Mouse (Mus musculus): ENCODE results near the gene Capn10. TPM values are rescaled to one million over a fixed set of nuclear protein-coding genes. Genes with fewer than 3 reads are reported as not detected.

The Capn10 gene
- polyA plus RNA-seq, 1 experiment from 2014 or later: 37.2 TPM

- no peak overlapping the region for H3K27ac ChIP-seq
- peaks cover 5% of the 10 kb centered on the region; the same call in 1 of the 2 replicates for H3K9me3 ChIP-seq (replicated peaks)
- no peak overlapping the region for H3K4me3 ChIP-seq (replicated peaks)
- no peak for ATAC-seq (replicated peaks; ENCODE audit: low FRiP score)
- 0 out of 2 replicates have a peak, but pooled peaks cover 16% of the 10 kb centered on the region for H3K27me3 ChIP-seq
- 41% methylated on average over 1 of the region's 1 CpGs for WGBS
- H3K9ac ChIP-seq: no peak overlapping the region
- no peak overlapping the region for H3K4me2 ChIP-seq
- no peaks in the 10 kb centered on the region for H3K36me3 ChIP-seq
- peaks cover 7% of the 10 kb centered on the region for H3K4me1 ChIP-seq
These were observed 3.9 kb upstream of the Capn10 start for GRCm38 (mm10) chr1:92930171-92930706.

DNA sequence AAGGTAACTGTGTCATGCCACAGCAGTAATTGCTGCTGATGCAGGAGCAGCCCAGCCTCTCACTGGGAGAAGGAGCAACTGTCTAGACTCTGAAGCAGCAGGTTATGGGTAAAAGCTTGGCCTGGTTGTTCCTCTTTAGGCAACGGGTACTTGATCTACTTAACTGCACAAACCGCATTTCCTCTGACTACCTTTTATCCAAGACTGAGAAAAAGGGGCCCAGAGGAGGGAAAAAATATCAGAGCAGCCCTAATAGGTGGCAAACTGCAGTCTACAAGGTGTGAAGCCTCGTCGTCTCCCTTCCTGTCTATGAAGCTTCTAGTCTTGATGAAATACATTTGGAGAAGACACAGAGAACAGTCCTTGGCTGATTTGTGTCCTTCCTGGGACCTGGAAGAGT, 565 bp upstream of the Capn10 start:
- peaks cover 9% of the 10 kb centered on the region for H3K36me3 ChIP-seq
- WGBS: 83% methylated on average over 4 of the region's 4 CpGs
- H3K4me2 ChIP-seq: peak overlapping the region; percentile 74
- peaks cover 5% of the 10 kb centered on the region; the same call in 1 of the 2 replicates for H3K9me3 ChIP-seq (replicated peaks)
- H3K9ac ChIP-seq: peak overlapping the region; percentile 79; the same call in 1 of the 2 replicates
- 0 out of 2 replicates have a peak, but pooled peaks cover 6% of the 10 kb centered on the region for H3K27me3 ChIP-seq
- no peak for ATAC-seq (replicated peaks; ENCODE audit: low FRiP score)
- peaks cover 25% of the 10 kb centered on the region for H3K4me1 ChIP-seq
- peak overlapping the region; percentile 98 for H3K27ac ChIP-seq
- peak overlapping the region; percentile 84 for H3K4me3 ChIP-seq (replicated peaks)

GRCm38 (mm10) chr1:92935054-92935962, 1.1 kb downstream of the Capn10 start:
- WGBS: 14% methylated on average over 10 of the region's 10 CpGs
- Histone ChIP-seq H3K4me2 (peak overlapping the region; percentile 74), H3K4me3 (replicated peaks) (peak overlapping the region; percentile 84), H3K27ac (peak overlapping the region; percentile 98), H3K9ac (peak overlapping the region; percentile 79), H3K4me1 (peaks cover 25% of the 10 kb centered on the region), H3K9me3 (replicated peaks) (peaks cover 5% of the 10 kb centered on the region; the same call in 1 of the 2 replicates), H3K27me3 (0 out of 2 replicates have a peak, but pooled peaks cover 3% of the 10 kb centered on the region), H3K36me3 (peaks cover 26% of the 10 kb centered on the region)
- no peak for ATAC-seq (replicated peaks; ENCODE audit: low FRiP score)

- H3K36me3 ChIP-seq: peaks cover 31% of the 10 kb centered on the region
- no peak for ATAC-seq (replicated peaks; ENCODE audit: low FRiP score)
- peak overlapping the region; percentile 84 for H3K4me3 ChIP-seq (replicated peaks)
- H3K9ac ChIP-seq: 0 out of 2 replicates have a peak overlapping the region, but pooled peaks have one; percentile 79
- WGBS: 74% methylated on average over 2 of the region's 2 CpGs
- 0 out of 2 replicates have a peak, but pooled peaks cover 3% of the 10 kb centered on the region for H3K27me3 ChIP-seq
- H3K27ac ChIP-seq: peak overlapping the region; percentile 25; the same call in 1 of the 2 replicates
- peaks cover 5% of the 10 kb centered on the region; the same call in 1 of the 2 replicates for H3K9me3 ChIP-seq (replicated peaks)
- peak overlapping the region; percentile 74 for H3K4me2 ChIP-seq
- H3K4me1 ChIP-seq: peaks cover 25% of the 10 kb centered on the region
These were observed 1.8 kb downstream of the Capn10 start for GRCm38 (mm10) chr1:92935977-92936376.

DNA sequence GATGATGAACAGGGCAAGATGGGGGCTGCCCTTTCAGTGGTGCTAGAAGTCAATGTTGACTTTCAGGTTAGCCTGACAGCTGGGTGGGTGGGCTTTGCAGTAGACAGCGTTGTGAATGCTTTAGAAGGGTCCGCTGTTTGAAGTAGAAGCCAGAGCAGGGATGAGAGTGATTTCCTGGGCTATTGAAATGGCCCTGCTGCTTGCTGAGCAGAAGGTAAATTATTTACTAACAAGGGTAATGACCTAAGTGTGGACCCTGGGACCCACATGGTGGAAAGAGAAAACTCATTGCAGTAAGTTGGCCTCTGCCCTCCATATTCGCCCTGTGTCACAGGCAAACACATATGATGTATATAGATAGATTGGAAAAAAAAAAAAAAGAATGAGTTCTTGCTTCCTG, 2.3 kb downstream of the Capn10 start:
- Histone ChIP-seq H3K4me1 (peaks cover 25% of the 10 kb centered on the region), H3K9me3 (replicated peaks) (peaks cover 5% of the 10 kb centered on the region; the same call in 1 of the 2 replicates), H3K27ac (peak overlapping the region; percentile 25; the same call in 1 of the 2 replicates), H3K4me3 (replicated peaks) (peak overlapping the region; percentile 84; the same call in 1 of the 2 replicates), H3K9ac (0 out of 2 replicates have a peak overlapping the region, but pooled peaks have one; percentile 5), H3K4me2 (peak overlapping the region; percentile 74; the same call in 1 of the 2 replicates), H3K36me3 (peaks cover 34% of the 10 kb centered on the region), H3K27me3 (0 out of 2 replicates have a peak, but pooled peaks cover 3% of the 10 kb centered on the region)
- ATAC-seq (replicated peaks; ENCODE audit: low FRiP score): no peak
- WGBS: 74% methylated on average over 3 of the region's 3 CpGs

GRCm38 (mm10) chr1:92937797-92938196, 3.6 kb downstream of the Capn10 start:
- peaks cover 25% of the 10 kb centered on the region for H3K4me1 ChIP-seq
- H3K27ac ChIP-seq: no peak overlapping the region
- WGBS: 93% methylated on average over 3 of the region's 3 CpGs
- H3K4me2 ChIP-seq: no peak overlapping the region
- no peak for ATAC-seq (replicated peaks; ENCODE audit: low FRiP score)
- peaks cover 46% of the 10 kb centered on the region for H3K36me3 ChIP-seq
- 0 out of 2 replicates have a peak overlapping the region, but pooled peaks have one; percentile 8 for H3K9ac ChIP-seq
- no peak overlapping the region for H3K4me3 ChIP-seq (replicated peaks)
- peaks cover 4% of the 10 kb centered on the region; the same call in 1 of the 2 replicates for H3K9me3 ChIP-seq (replicated peaks)
- H3K27me3 ChIP-seq: no peaks in the 10 kb centered on the region

- Histone ChIP-seq H3K4me1 (peaks cover 20% of the 10 kb centered on the region), H3K9ac (no peak overlapping the region), H3K27ac (no peak overlapping the region), H3K27me3 (no peaks in the 10 kb centered on the region), H3K9me3 (replicated peaks) (no peaks in the 10 kb centered on the region), H3K4me3 (replicated peaks) (no peak overlapping the region), H3K36me3 (peaks cover 66% of the 10 kb centered on the region), H3K4me2 (no peak overlapping the region)
- no peak for ATAC-seq (replicated peaks; ENCODE audit: low FRiP score)
- 90% methylated on average over 4 of the region's 4 CpGs for WGBS
These were observed 5.6 kb downstream of the Capn10 start for GRCm38 (mm10) chr1:92939746-92940145.

GRCm38 (mm10) chr1:92943219-92943989, 9.2 kb downstream of the Capn10 start:
- H3K4me1 ChIP-seq: no peaks in the 10 kb centered on the region
- no peaks in the 10 kb centered on the region for H3K9me3 ChIP-seq (replicated peaks)
- H3K36me3 ChIP-seq: peaks cover 96% of the 10 kb centered on the region
- no peak overlapping the region for H3K4me3 ChIP-seq (replicated peaks)
- ATAC-seq (replicated peaks; ENCODE audit: low FRiP score): no peak
- H3K4me2 ChIP-seq: no peak overlapping the region
- H3K27me3 ChIP-seq: no peaks in the 10 kb centered on the region
- H3K27ac ChIP-seq: no peak overlapping the region
- no peak overlapping the region for H3K9ac ChIP-seq
- 92% methylated on average over 19 of the region's 19 CpGs for WGBS

- H3K36me3 ChIP-seq: peaks cover 55% of the 10 kb centered on the region
- no peaks in the 10 kb centered on the region for H3K27me3 ChIP-seq
- no peak for ATAC-seq (replicated peaks; ENCODE audit: low FRiP score)
- H3K4me3 ChIP-seq (replicated peaks): no peak overlapping the region
- H3K27ac ChIP-seq: no peak overlapping the region
- H3K9me3 ChIP-seq (replicated peaks): no peaks in the 10 kb centered on the region
- no peaks in the 10 kb centered on the region for H3K4me1 ChIP-seq
- 94% methylated on average over 3 of the region's 3 CpGs for WGBS
- no peak overlapping the region for H3K9ac ChIP-seq
- no peak overlapping the region for H3K4me2 ChIP-seq
These were observed 13.8 kb downstream of the Capn10 start for GRCm38 (mm10) chr1:92947966-92948365.

- no peak for ATAC-seq (replicated peaks; ENCODE audit: low FRiP score)
- no peak overlapping the region for H3K4me2 ChIP-seq
These were observed 15.2 kb downstream of the Capn10 start for GRCm38 (mm10) chr1:92949426-92949825.

DNA sequence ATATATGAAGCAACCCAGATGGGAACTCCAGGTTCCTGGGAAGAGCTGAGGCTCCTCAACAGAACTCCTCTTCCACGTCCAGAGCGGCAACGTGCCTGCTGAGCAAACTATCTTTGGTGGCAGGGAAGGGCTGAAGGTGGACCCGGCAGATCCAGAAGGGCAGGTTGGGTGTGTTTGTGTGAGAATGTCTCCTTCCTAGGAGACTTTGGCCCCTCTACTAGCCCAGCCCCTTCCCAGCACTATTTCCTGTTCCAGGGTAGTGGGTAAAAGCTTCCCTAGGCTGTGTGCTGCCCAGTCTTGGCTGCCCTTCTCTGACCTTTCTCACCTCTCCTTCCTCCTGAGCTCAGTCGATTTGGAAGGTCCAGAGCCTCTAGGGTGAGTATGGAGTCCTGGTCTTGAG, 16.4 kb downstream of the Capn10 start, which contains the start of gene Gpr35:
TSS of gene Gpr35 (plus strand) at position 259 of the 400 bp plus-strand sequence.
- H3K36me3 ChIP-seq: peaks cover 29% of the 10 kb centered on the region
- H3K4me1 ChIP-seq: no peaks in the 10 kb centered on the region
- no peaks in the 10 kb centered on the region for H3K27me3 ChIP-seq
- H3K4me2 ChIP-seq: no peak within 1 kb of the TSS
- no peak for ATAC-seq (replicated peaks; ENCODE audit: low FRiP score)
- no peaks in the 10 kb centered on the region for H3K9me3 ChIP-seq (replicated peaks)
- H3K27ac ChIP-seq: no peak within 1 kb of the TSS
- H3K9ac ChIP-seq: no peak within 1 kb of the TSS
- H3K4me3 ChIP-seq (replicated peaks): no peak within 1 kb of the TSS
- WGBS: 66% methylated on average over 5 of the region's 5 CpGs

More at GRCm38 (mm10) chr1:92949426-92949825, 15.2 kb downstream of the Capn10 start:
- Histone ChIP-seq H3K27ac (no peak overlapping the region), H3K36me3 (peaks cover 40% of the 10 kb centered on the region), H3K27me3 (no peaks in the 10 kb centered on the region), H3K4me3 (replicated peaks) (no peak overlapping the region), H3K9ac (no peak overlapping the region), H3K9me3 (replicated peaks) (no peaks in the 10 kb centered on the region), H3K4me1 (no peaks in the 10 kb centered on the region)
- 60% methylated on average over 6 of the region's 6 CpGs for WGBS
